Mouse (Mus musculus) A20 (cell line): ENCODE results near the gene Mfsd13b.
"Not testable (repeated sequence)": the region's sequence is repeated elsewhere in the genome, so short reads cannot be mapped to it uniquely, and the experiment has no call there.

ENCODE experiments used
- DNase-seq: peaks from one replicate; pipeline ENCODE4 v3.0.0-alpha.2; 2011; ENCODE audit warnings: low read depth, low spot score

Mfsd13b gene

DNA sequence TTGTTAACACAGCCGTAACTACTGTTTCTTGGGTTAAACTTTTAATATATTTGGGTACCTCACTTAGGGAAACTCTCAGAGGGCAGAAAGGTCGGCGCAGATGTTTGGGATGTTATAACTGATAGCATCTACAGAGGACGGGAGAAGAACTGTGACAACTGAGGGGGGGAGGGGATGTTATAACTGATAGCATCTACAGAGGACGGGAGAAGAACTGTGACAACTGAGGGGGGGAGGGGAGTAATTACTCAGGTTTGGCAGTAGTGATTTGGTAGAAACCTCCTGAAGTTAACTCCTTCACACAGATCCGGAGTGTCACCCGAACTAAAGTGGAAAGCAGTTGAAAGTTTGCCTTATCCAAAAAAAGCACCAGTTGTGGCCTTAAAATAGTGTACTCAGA, 659 bp downstream of the Mfsd13b start:
- DNase-seq: no peak

DNA sequence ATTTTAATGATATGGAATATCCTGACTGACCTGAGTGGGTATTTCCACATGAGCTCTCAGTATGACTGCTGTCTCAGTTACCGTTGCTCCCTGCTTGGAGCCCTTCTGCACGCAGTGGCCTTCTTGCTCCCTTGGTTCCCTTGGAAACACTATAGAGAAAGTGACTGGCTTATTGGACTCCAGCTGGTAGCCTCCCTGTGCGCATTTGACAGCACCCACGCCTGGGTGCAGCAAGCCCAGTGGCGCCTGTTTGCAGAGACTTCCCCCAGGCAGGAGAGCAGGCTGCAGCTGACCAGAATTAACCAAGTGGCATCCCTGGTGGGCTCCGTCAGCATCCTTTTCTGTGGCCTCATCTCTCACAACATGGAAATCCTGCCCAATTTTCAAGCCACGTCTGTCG, 8.9 kb downstream of the Mfsd13b start:
- DNase-seq: no peak

DNA sequence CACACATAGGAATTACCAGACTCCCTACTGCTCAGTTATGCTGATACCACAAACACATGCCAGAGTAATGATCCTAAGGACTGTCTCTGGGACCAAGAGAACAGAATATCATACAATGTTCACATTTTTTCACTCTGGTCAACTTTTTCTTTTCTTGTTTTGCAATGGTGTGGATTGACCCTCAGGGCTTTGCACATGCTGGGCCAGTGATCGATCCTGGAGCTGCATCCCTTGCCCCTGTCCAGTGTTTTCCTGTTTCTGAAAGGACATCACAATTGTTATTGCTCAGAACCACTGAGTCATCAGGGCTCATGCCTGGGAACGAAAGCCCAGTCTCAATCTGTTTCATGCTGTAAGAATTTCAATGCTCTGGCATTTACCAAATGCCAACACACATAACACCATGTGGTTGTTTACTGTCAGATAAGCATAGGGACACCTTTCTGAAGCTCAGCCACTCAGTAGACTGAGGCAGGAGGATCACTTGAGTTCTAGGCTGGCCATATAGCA, 16.8 kb downstream of the Mfsd13b start:
- DNase-seq: no peak

DNA sequence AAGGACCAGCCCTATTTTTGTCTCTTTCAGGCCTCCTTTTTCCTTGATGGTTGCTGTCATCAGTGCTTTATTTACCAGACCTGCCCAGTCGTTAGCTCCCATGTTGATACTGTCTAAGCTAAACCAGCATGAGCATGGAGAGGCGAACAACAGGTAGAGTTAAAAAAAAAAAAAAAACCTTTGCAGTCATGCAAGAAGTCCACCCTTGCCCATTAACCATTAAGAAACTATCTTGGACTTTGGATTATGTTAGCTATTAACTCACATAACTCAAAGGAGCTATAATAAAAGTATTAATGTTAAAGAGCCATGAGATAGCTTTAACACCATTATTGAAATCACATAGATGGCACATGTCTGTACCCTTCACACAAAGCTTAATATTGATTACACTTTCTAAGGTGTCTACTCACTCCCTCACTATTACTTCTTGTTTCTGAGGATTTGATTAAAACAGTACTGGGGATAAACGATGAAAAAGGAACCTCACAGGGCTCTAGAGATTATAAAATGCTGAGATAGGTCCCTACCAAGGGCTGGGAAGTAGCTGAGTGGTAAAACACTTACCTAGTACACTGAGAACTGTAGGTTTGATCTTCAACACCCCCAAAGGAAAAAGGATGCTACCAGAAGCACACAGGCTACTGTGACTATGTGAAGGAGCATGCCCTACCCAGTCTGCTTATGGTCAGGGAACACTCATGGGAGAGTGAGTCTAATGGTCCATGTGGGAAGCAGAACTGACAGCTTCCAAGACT, 17.9 kb downstream of the Mfsd13b start:
- DNase-seq: no peak

DNA sequence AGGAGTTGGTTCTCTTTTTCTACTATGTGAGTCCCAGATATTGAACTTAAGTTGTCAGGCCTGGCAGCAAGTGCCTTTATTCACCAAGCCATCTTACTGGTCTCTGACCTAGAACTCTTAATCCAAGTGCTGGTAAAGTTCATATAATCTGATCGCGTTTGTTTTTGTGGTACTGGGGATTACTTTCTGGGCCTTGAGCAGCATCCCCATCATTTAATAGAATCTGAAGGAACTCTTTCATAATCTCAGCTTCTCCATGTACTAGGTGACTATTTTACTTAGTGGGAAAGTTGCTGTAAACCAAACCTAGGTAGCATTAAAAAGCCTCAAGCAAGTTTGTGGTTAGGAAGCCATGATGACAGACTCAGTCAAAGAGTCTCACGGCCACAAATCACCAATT, 19.6 kb downstream of the Mfsd13b start:
- DNase-seq: no peak

DNA sequence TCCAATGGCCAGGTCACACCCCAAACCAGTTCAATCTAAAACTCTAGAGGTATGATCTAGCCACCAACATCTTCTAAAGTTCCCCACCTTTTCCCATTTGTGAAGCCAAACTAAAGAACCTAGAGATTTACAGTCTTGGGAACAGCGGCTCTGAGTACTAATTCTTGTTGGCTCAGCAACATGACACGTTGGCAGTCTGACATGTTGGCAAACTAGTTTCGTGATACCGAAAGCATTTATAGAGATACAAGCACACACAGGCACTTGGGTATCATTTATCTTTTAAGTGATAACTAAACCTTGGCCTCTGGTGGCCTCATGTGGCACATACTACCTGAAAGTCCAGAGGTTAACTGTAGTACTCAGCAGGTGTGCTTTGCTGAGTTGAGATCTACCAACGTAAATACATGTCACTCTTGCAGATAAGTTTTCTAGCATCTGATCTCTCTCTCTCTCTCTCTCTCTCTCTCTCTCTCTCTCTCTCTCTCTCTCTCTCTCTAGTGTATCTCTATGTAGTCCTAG, 20.2 kb downstream of the Mfsd13b start:
- DNase-seq: no peak

DNA sequence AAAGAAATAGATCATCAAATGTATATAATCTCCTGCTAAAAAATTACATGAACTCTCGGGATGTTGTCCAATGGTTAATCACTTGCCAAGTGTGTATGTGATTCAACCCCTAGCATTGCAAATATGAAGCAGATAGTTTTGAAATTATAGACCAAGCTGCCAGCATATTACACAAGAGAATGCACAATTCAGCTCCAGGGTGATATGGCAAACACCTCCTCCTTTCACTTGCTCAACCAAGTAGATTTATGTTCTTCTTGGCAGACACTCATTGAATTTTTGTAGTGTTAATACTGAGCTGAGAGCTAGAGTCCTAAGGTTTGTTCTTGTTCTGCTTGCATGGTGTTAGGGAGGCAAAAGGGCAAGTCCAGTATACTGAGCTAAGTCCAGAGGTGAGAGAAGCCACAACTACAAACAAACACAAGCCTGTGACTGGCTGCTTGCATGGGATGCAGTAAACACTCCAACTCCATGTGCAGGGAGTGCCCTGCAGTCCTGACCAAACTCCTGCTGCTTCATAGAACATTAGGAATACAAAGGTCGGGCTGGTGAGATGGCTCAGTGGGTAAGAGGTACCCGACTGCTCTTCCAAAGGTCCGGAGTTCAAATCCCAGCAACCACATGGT, 21.6 kb downstream of the Mfsd13b start:
- DNase-seq: no peak

DNA sequence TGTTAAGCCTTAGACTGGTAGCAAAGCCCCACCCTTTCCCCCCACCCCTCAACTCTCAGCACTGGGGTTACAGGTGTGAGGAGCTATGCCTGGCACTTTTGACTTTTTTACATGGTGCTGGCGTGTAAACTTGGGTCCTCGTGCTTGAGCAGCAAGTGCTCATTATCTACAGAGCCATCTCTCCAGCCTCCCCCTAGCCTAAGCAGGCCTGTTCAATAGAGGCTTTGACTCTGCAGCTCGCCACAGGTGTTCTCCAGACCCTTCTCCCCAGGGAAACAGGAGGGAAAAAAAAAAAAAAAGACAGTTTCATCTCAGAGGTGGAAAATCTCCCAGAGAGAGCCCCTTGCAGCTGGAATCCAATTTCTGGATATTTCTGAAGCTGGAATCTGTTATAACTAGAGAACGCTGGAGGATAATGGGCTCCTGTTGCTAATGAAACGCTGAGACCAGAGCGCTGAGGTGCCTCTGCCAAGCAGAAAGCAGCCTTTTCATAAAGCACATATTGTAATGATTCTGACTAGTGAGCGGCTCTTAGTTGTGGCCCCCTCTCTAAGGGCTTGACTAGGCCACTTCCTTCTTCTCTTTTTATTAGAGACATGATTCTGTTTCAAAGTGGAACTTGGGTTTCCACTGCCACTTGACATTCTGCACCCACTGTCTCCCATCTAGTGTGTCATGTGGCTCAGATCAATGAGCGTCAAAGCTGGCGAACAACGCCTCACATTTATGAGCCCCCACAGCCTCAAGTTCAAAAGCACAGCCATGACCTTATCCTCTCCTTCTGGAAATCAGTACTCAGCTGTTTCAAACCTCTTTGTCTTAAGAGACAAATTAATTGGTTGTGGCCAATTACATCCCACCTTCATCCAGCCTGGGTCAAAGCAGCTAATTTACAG, 29.7 kb downstream of the Mfsd13b start:
- no peak for DNase-seq

DNA sequence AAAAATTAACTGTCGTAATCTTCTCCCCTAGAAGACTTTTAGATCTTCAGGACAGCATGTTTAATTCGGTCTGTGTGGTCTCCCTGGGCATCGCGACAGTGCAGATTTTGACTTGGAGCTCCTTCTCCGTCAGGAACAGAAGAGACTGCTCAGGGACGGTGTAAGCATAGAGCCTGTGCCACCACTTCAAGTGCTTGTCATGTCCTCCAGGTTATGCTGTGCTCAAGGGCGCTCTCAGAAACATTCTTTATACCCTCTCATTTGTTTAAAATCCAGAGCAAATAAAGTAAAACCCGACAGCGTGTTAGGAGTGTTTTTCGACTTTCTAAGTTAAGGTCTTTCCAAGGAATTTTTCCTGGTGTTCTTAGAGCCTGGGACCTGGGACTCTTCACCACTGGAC, 32.2 kb downstream of the Mfsd13b start:
- no peak for DNase-seq

DNA sequence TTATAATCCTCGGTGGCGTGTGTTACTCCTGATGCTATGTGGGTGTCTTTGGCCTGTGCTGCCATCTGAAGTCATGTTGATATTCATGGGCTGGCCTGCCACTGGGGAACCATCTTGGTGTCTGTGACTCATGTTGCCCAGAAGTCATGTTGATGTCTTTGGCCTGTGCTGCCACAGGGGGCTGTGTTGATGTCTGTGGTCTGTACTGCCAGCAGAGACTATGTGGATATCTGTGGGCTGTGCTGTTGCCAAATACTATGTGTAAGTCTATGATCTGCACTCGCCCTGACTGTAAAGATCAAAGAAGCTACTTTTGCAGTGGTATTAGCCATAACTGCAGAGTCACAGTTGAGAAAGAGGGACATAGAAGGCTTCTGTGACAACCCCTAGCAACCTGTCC, 36.5 kb downstream of the Mfsd13b start:
- DNase-seq: no peak

DNA sequence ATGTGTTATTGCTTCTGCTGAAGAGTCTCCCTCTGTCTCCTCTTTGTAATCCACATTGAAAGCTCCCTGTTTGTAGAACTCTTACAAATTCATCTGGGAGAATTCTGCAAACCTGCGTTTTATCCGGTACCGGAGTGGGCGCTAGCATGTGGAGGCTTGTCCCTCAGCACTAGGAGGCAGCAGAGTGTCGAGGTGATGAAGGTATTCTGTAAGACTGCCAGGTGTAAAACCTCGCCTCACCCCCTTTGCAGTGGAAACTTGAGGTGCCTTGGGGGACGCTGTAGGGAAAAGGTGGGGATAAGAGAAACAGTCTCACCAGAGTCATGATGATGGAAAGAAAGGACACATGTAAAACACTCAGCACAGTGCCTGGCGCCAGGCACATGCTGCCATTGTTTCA, 38.0 kb downstream of the Mfsd13b start:
- no peak for DNase-seq

DNA sequence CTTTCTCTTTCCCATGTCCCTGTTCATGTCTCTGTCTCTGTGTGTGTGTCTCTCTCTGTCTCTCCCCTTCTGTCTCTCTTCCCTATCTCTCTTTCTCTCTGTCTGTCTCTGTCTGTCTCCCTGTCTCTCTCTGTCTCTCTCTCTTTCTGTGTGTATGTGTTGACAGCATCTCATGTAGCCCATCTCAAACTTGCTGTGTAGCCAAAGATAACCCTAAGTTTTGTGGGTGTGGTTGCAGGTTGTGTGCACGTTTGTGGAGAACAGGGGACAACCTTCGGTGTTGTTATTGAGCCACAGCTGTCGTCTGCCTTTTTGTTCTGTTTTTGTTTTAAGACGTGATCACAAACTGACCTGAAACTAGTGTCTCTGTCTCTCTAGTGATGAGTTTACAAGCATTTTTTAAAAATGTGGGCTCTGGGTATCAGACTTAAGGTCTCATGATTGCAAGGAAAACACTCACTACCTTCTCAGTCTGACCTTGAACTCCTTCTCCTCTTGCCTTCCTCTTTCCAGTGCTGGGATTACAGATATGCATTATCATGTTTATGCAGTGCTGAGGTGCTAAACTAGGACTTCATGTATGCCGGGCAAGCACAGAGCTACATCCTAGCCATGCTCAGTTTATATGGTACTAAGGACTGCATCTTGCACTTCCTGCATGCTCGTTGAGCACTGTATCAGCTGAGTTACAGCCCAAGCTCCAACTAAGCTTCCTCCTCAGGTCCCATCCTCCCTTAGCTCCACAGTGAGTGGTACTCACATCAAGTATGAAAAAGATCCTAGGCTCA, 43.1 kb downstream of the Mfsd13b start:
- no peak for DNase-seq

DNA sequence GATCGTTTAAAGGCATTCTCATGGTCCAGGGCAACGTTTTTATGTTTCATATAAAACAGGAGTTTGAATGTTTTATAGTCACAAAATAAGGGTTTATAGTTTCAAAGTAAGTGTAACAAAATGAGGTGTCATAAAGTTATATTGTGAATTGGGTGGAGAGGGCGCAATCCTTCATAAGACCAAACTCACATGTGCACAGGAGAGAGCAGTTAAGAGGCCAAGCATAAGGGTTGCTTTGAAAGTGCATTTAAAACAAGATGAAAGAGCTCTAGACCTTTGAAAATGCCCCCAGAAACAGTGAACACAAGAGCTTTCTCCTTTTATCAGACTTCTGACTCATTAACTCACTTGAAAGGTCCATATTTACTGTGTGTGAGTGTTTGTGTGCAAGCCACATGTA, 44.0 kb downstream of the Mfsd13b start:
- DNase-seq: no peak

DNA sequence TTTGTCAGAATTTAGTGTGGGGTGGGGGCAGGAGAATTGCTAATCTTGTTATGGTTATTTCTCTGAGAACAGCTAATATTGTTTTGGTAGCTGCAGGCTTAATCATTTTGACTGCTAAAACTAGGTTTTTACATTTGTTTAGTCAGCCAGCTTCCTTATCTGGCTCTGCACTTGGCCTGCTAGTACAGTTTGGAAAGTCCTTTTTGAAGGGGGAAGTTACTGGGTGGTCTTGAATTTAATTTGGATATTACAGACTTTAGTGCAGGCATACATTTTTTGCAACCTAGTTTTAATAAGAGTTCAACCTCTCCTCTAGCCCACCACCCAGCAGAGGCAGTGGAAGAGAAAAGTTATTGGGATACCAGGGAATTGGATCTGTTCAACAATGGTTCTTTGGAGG, 47.6 kb downstream of the Mfsd13b start:
- not testable (repeated sequence) for DNase-seq

DNA sequence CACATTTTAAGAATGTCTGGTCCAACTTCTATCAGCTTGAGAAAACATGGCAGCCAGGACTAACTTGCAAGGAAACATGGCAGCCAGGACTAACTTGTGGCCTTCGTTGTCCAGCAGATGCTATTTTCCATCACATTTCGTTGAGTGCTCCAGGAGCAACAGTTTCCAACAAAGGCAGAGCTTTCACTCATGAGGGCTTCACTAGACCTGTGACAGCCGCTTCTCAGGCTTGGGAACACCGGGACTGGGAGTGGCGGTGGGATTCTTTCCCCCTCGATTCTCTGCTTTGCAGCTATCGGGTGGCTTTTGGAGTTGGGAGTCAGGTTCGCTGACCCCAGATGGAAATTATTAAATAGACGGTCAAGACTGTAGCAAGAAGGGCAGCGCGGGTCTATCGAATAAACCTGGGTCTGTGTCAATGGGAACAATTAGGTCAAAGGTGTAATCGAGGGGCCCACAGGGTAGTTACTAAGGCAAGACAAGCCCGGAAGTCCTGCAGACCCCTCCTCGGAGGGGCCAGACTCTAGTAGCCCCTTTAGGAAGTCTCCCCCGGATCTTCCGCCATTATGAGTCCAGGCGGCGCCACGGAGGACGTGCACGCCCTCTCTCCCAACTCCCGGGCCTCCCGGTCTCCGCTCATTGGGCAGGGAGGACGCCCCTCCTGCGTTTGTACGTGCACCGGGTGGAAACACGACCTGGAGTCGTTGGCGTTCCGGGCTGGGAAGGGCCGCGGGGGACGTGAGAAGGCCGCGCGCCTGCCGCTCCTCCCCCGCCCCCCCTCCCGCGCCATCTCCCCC, 51.7 kb downstream of the Mfsd13b start, which contains the start of gene Mettl9:
Gene Mettl9, plus strand, starts transcription at position 590 of the 797 bp plus-strand sequence.
- peak; percentile 96 for DNase-seq

DNA sequence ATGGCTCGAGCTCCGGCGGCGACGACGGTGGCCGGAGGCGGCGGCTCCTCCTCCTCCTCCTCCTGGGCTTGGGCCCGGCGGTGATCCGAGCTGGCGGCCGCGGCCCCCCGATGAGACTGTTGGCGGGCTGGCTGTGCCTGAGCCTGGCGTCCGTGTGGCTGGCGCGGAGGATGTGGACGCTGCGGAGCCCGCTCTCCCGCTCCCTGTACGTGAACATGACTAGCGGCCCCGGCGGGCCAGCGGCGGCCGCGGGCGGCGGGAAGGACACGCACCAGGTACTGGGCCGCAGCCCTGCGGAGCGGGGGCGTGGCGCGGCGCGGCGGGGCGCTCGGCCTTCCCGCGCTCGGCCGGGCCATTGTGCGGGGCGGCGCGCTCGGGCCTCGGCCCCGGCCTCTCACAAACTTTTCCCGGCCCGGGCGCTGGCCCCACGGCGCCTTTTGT, 52.4 kb downstream of the Mfsd13b start:
- DNase-seq: no peak

DNA sequence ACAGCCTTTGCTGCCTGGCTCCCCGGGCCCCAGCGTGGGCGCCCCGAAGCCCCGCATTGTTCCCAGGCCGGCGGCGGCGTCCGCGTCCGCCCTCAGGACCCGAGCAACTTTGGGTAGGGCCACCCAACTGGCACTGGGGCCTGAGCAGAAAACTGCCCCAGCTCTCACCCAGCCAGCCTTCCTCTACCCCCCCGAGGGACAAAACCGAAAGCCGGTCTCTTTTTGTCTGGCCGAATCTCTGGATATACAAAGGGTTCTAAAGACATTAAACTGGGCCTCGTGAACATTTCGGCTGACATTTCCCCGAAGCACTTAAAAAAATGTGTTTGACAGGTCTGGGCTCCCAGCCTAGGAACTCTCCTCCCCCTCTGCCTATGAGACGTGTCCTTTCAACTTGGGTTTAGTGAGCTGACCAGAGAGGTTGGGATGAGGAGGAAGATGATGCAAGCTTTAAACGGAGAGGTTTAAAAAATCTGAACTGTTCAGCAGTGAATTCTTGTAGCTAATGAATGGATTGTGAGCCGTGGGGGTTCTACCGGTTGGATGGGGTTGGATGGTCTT, 52.9 kb downstream of the Mfsd13b start:
- DNase-seq: peak; percentile 64

DNA sequence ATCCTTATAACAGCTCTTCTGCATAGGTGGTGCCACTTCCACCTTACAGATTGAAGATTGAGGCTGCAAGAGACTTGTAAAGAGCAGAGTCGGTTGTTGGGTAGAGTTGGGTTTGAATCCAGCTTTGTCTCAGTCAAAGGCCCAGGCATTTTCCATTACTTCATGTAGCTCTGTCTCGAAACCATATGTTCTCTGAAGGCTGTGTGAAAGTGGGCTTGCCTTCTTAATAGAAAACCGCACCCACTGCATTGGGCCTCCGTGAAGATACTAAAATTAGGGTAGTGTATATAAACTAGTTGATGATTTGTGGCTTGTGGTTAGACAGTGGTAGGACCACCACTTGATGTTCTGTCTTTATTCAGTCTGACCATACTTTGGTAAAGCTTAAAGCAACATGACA, 58.3 kb downstream of the Mfsd13b start:
- DNase-seq: no peak

DNA sequence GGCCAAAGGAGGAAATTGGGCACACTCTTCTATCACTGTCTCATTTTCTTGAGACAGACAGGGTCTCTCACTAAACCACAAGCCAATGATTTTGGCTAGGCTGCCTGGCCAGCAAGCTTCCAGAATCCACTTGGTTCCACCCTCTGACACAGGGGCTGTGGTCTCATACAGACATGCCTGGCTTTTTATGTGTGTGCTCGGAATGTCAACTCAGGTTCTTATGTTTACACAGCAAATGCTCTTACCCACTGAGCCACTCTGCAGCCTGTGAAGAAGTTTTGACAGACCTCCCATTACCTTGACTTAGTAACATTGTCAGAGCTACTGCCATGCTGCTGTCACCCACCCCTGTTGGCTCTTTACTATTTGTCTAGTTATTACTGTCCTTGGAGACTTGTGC, 59.7 kb downstream of the Mfsd13b start:
- DNase-seq: no peak

DNA sequence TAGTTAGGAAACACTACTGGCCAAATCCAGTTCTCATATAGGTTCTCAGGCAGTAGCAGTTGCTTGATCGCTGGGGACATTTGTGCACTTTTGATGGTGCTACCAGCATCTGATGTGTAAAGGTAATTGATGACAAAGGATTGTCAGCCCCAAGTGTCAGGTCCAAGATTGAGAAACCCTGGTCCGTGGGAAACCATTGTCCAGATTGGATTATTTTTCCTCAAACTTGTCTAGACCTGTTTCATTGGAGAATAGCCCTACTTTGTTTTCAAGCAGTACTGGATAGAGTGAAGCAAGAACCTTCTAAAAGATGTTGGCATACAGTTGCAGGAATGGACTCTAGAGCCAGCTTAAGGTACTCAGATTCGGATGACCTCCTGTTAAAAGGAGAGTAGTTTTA, 60.7 kb downstream of the Mfsd13b start:
- DNase-seq: no peak
